Mouse (Mus musculus): ENCODE measurements around the gene Jazf1. TPM values are rescaled to one million over a fixed set of nuclear protein-coding genes. Genes with fewer than 3 reads are reported as not detected.
A peak's percentile ranks its signal among the peaks of the same experiment; 100 is the strongest.

Jazf1 gene
- polyA plus RNA-seq, 1 experiment = 0.43 TPM

DNA sequence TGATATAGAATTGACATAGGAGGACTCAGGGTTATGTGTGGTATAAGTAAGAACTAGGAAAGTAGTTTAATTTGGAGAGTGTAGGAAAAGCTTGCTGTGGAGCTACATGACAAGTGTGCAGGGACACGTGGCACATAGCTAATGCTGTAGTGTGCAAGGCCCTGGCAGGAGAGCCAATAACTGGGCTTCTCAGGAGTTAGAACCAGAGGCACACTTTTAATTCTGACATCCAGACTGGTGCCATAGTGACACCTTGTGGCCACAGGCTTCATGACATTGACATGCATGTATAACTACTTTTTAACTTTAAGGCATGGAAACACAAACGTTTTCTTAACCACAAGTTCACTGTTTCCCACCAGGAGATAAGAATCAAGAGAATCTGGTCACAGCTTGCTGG is 149.5 kb downstream of the Jazf1 start:
- peak; percentile 46; the same call in 1 of the 2 replicates for TF ChIP-seq CTCF (IDR thresholded peaks at IDR 0.05; ENCODE audit: extremely low read depth, insufficient read depth, insufficient read length, insufficient replicate concordance)
- TF ChIP-seq POLR2A (IDR thresholded peaks at IDR 0.05; ENCODE audit: low read depth, low read length) = no peak
- Histone ChIP-seq H3K27me3 (ENCODE audit: control insufficient read depth, insufficient read depth, low read length) (no peaks in the 10 kb centered on the region), H3K4me1 (ENCODE audit: control insufficient read depth, insufficient read depth, insufficient read length) (peaks cover 5% of the 10 kb centered on the region; the same call in 1 of the 2 replicates), H3K4me3 (ENCODE audit: extremely low read depth, insufficient read depth, insufficient read length) (no peak overlapping the region), H3K27ac (ENCODE audit: insufficient read depth, low read length) (no peak overlapping the region), H3K36me3 (ENCODE audit: control insufficient read depth, insufficient read depth, low read length) (no peaks in the 10 kb centered on the region)
- peak; percentile 37 to 63 for DNase-seq (ENCODE audit: low read depth in 1 of 2, low spot score in 2 of 2)
- 1% methylated on average over 2 of the region's 2 CpGs for WGBS

DNA sequence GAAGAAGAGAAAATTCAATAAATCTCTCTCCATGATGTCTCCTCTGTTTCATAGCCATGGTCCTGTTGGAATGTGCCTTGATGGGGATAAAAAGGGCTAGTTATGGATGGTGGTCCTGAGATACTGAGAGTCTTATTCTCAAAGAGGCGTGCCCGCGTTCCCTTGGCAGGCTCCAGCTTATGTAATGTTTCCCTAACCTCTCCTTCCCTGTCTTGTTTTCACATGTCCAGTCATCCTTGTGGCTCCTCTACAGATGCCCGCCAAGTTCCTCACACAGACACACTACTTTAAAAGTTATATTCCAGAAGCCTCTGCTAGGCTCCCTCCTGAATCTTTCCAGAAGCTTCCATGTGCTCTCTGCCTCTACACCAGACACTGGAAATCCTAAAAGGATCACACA is 151.0 kb downstream of the Jazf1 start:
- H3K4me3 ChIP-seq (ENCODE audit: extremely low read depth, insufficient read depth, insufficient read length) = no peak overlapping the region
- TF ChIP-seq POLR2A (IDR thresholded peaks at IDR 0.05; ENCODE audit: low read depth, low read length) (no peak), CTCF (IDR thresholded peaks at IDR 0.05; ENCODE audit: extremely low read depth, insufficient read depth, insufficient read length, insufficient replicate concordance) (no peak)
- H3K27ac ChIP-seq (ENCODE audit: insufficient read depth, low read length) = no peak overlapping the region
- no peaks in the 10 kb centered on the region for H3K27me3 ChIP-seq (ENCODE audit: control insufficient read depth, insufficient read depth, low read length)
- H3K4me1 ChIP-seq (ENCODE audit: control insufficient read depth, insufficient read depth, insufficient read length) = peaks cover 7% of the 10 kb centered on the region
- no peak for DNase-seq (ENCODE audit: low read depth in 1 of 2, low spot score in 2 of 2)
- 94% methylated on average over 4 of the region's 4 CpGs for WGBS
- no peaks in the 10 kb centered on the region for H3K36me3 ChIP-seq (ENCODE audit: control insufficient read depth, insufficient read depth, low read length)

DNA sequence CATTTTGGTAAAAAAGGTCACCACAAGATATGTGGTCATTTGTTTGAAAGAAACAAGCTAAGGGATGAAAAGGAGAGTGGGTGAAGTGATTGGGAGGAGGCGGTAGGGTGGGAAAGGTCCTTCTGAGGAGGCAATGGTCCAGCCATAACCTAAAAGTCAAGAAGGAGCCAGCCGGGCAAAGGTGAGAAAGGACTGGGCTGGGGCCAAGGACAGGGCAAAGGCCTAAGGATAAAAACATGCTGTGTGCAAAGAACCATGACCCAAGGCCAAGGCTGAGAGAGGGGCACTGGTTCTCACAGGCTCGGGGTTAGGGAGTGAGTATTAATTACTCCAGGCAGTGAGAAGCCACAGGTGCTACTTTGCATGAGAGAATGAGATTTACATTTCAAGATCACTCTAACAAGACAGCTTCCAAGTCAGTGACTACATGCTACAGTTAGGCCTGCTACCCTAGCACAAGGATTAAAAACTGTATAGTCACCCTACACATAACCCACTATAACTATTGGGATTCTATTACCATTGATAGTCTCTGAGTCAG is 151.5 kb downstream of the Jazf1 start:
- DNase-seq (ENCODE audit: low read depth in 1 of 2, low spot score in 2 of 2) = no peak
- no peak overlapping the region for H3K4me3 ChIP-seq (ENCODE audit: extremely low read depth, insufficient read depth, insufficient read length)
- WGBS = 57% methylated on average over 3 of the region's 3 CpGs
- H3K27ac ChIP-seq (ENCODE audit: insufficient read depth, low read length) = no peak overlapping the region
- no peak for TF ChIP-seq POLR2A (IDR thresholded peaks at IDR 0.05; ENCODE audit: low read depth, low read length)
- no peak for TF ChIP-seq CTCF (IDR thresholded peaks at IDR 0.05; ENCODE audit: extremely low read depth, insufficient read depth, insufficient read length, insufficient replicate concordance)
- H3K4me1 ChIP-seq (ENCODE audit: control insufficient read depth, insufficient read depth, insufficient read length) = peaks cover 9% of the 10 kb centered on the region
- no peaks in the 10 kb centered on the region for H3K27me3 ChIP-seq (ENCODE audit: control insufficient read depth, insufficient read depth, low read length)
- H3K36me3 ChIP-seq (ENCODE audit: control insufficient read depth, insufficient read depth, low read length) = no peaks in the 10 kb centered on the region

DNA sequence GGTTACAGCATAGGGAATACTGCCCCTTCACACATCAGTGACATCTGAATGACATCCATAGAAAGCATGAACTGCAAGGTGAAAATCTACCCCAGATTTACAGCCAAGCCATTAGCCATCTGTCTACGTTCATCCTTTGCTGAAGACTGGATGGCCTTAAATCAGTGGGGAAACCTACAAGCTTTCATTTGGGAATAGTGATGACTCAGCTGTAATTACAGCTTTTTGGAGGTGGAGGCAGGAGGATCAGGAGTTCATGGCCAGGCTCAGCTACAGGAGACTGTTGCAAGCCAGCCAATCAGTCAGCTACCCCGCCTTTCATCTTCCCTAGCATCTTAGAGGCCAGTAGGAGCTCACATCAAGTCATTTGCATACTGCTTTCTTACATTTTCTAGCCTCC is 153.5 kb downstream of the Jazf1 start:
- H3K36me3 ChIP-seq (ENCODE audit: control insufficient read depth, insufficient read depth, low read length) = no peaks in the 10 kb centered on the region
- TF ChIP-seq POLR2A (IDR thresholded peaks at IDR 0.05; ENCODE audit: low read depth, low read length) (no peak), CTCF (IDR thresholded peaks at IDR 0.05; ENCODE audit: extremely low read depth, insufficient read depth, insufficient read length, insufficient replicate concordance) (no peak)
- no peak overlapping the region for H3K4me3 ChIP-seq (ENCODE audit: extremely low read depth, insufficient read depth, insufficient read length)
- H3K27ac ChIP-seq (ENCODE audit: insufficient read depth, low read length) = no peak overlapping the region
- 91% methylated on average over 2 of the region's 2 CpGs for WGBS
- H3K4me1 ChIP-seq (ENCODE audit: control insufficient read depth, insufficient read depth, insufficient read length) = peaks cover 9% of the 10 kb centered on the region
- no peak for DNase-seq (ENCODE audit: low read depth in 1 of 2, low spot score in 2 of 2)
- H3K27me3 ChIP-seq (ENCODE audit: control insufficient read depth, insufficient read depth, low read length) = no peaks in the 10 kb centered on the region

DNA sequence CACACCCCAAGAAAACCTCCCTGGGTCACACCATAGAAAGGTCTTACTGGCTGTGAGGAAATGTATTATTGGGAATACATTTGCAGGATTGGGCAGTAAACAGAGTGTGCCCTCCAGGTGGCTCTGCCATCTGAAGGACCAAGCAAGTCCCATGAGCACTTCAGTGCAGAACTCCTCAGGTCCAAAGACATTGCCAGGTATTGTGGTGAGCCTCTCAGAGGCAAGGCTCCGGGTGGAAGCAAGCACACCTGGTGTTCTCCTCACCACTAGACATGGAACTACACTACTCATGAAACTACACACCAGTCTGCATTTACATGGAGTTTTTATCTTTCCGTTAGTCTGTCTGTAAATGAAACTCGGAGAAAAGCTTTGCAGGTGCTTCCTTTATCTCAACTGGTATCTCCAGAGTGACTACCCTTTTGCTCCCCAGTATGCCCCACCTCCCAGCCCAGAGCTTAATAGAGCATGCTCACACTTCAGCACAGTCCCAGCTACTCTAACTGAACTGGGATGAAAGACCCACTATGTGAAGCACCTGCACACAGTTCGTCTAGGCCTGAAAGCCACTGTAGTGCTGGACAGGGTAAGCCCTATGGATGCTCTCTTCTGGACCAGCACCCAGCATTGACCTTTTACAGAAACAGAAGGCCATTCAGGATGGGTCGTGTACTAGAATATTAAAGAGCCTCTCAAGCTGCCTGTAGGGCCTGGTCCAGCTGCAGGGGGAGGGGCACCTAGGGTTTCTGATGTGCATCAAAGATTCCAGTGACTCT is 156.1 kb downstream of the Jazf1 start:
- 31% methylated on average over 5 of the region's 5 CpGs for WGBS
- no peak for TF ChIP-seq CTCF (IDR thresholded peaks at IDR 0.05; ENCODE audit: extremely low read depth, insufficient read depth, insufficient read length, insufficient replicate concordance)
- no peak for TF ChIP-seq POLR2A (IDR thresholded peaks at IDR 0.05; ENCODE audit: low read depth, low read length)
- no peaks in the 10 kb centered on the region for H3K36me3 ChIP-seq (ENCODE audit: control insufficient read depth, insufficient read depth, low read length)
- H3K4me3 ChIP-seq (ENCODE audit: extremely low read depth, insufficient read depth, insufficient read length) = no peak overlapping the region
- H3K4me1 ChIP-seq (ENCODE audit: control insufficient read depth, insufficient read depth, insufficient read length) = peaks cover 4% of the 10 kb centered on the region
- no peaks in the 10 kb centered on the region for H3K27me3 ChIP-seq (ENCODE audit: control insufficient read depth, insufficient read depth, low read length)
- no peak overlapping the region for H3K27ac ChIP-seq (ENCODE audit: insufficient read depth, low read length)
- no peak for DNase-seq (ENCODE audit: low read depth in 1 of 2, low spot score in 2 of 2)

DNA sequence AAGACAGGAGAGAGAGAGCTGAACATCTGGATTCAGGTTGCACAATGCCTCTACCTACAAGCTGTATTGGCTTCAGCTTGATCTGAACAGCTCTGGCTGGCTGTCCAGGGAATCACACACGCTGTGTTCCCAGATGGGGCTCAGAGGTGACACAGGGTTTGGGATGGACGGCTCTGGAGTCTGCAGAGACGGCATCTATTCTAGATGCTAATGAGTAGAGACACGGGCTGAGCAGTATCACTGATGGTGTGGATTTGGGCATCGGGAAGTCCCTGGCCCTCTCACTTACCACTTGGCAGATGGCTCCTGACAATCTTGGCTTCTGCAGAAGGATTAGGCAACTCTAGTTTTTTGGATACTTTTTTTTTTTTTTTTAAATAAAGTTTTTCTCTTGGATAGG is 161.6 kb downstream of the Jazf1 start:
- WGBS = 81% methylated on average over 5 of the region's 5 CpGs
- Histone ChIP-seq H3K27ac (ENCODE audit: insufficient read depth, low read length) (no peak overlapping the region), H3K4me1 (ENCODE audit: control insufficient read depth, insufficient read depth, insufficient read length) (no peaks in the 10 kb centered on the region), H3K4me3 (ENCODE audit: extremely low read depth, insufficient read depth, insufficient read length) (no peak overlapping the region), H3K36me3 (ENCODE audit: control insufficient read depth, insufficient read depth, low read length) (no peaks in the 10 kb centered on the region), H3K27me3 (ENCODE audit: control insufficient read depth, insufficient read depth, low read length) (no peaks in the 10 kb centered on the region)
- no peak for DNase-seq (ENCODE audit: low read depth in 1 of 2, low spot score in 2 of 2)
- TF ChIP-seq POLR2A (IDR thresholded peaks at IDR 0.05; ENCODE audit: low read depth, low read length) (no peak), CTCF (IDR thresholded peaks at IDR 0.05; ENCODE audit: extremely low read depth, insufficient read depth, insufficient read length, insufficient replicate concordance) (no peak)

DNA sequence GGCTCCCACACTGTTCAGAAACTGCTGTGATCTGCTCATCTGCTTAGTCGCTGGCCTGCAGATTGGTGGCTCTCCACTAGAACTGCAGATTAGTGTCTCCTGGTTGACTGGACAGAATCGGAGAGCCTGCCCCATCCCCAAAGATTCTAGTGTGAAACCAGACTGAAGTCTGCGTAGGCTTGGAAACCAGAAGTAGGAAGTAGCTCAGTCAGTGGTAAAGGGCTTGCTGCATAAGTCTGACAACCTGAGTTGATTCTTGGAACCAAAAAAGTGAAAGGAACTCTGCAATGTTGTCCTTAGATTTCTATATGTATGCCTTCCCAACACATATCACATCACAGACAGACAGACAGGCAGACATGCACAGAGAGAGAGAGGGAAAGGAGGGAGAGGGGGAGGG is 163.3 kb downstream of the Jazf1 start:
- Histone ChIP-seq H3K36me3 (ENCODE audit: control insufficient read depth, insufficient read depth, low read length) (no peaks in the 10 kb centered on the region), H3K27me3 (ENCODE audit: control insufficient read depth, insufficient read depth, low read length) (no peaks in the 10 kb centered on the region), H3K4me1 (ENCODE audit: control insufficient read depth, insufficient read depth, insufficient read length) (no peaks in the 10 kb centered on the region), H3K4me3 (ENCODE audit: extremely low read depth, insufficient read depth, insufficient read length) (no peak overlapping the region), H3K27ac (ENCODE audit: insufficient read depth, low read length) (no peak overlapping the region)
- WGBS = 38% methylated on average over 3 of the region's 3 CpGs
- no peak for DNase-seq (ENCODE audit: low read depth in 1 of 2, low spot score in 2 of 2)
- no peak for TF ChIP-seq POLR2A (IDR thresholded peaks at IDR 0.05; ENCODE audit: low read depth, low read length)
- no peak for TF ChIP-seq CTCF (IDR thresholded peaks at IDR 0.05; ENCODE audit: extremely low read depth, insufficient read depth, insufficient read length, insufficient replicate concordance)

All from spleen, adult 2 months (tissue).